Mouse (Mus musculus) hindbrain, embryonic 11.5 days (tissue): ENCODE results near the gene Zmym2. TPM values are rescaled to one million over a fixed set of nuclear protein-coding genes. Genes with fewer than 3 reads are reported as not detected.
"Not testable (repeated sequence)": the region's sequence is repeated elsewhere in the genome, so short reads cannot be mapped to it uniquely, and the experiment has no call there.

Source experiments
- ATAC-seq: fragments of 200-750 bp; cut with Nextera tagmentation; 2 replicates; pipeline ENCODE4 v1.8.0; 2017; ENCODE audit warnings: mild to moderate bottlenecking, moderate TSS enrichment, moderate library complexity; ENCODE audit not compliant: low FRiP score
- DNase-seq: peaks from one replicate; pipeline ENCODE4 v3.0.0-alpha.2; 2015; ENCODE audit warnings: low spot score
- H3K27ac ChIP-seq: fragments of 300-500 bp; sonication (generic); 2 replicates; pipeline ENCODE4 v1.5.1; 2014; ENCODE audit warnings: mild to moderate bottlenecking, low read depth, low read length
- H3K27me3 ChIP-seq: fragments of 300-500 bp; sonication (generic); 2 replicates; pipeline ENCODE4 v1.6.1; 2014; ENCODE audit warnings: mild to moderate bottlenecking, low read length, moderate library complexity, mixed read lengths; ENCODE audit not compliant: control insufficient read depth, insufficient read depth
- H3K36me3 ChIP-seq: fragments of 300-500 bp; sonication (generic); 2 replicates; pipeline ENCODE4 v1.6.1; 2014; ENCODE audit warnings: mild to moderate bottlenecking, low read length, moderate library complexity, mixed read lengths; ENCODE audit not compliant: control insufficient read depth, insufficient read depth
- H3K4me1 ChIP-seq: fragments of 300-500 bp; sonication (generic); replicated peaks from 2 replicates; pipeline ENCODE4 v1.6.1; 2014; ENCODE audit warnings: low read length, mixed read lengths; ENCODE audit not compliant: control insufficient read depth, insufficient read depth
- H3K4me2 ChIP-seq: fragments of 300-500 bp; sonication (generic); replicated peaks from 2 replicates; pipeline ENCODE4 v1.6.1; 2014; ENCODE audit warnings: mild to moderate bottlenecking, low read depth, low read length
- H3K4me3 ChIP-seq: fragments of 300-500 bp; sonication (generic); 2 replicates; pipeline ENCODE4 v1.5.1; 2014; ENCODE audit warnings: low read depth, low read length
- H3K9ac ChIP-seq: fragments of 300-500 bp; sonication (generic); 2 replicates; pipeline ENCODE4 v1.6.1; 2014; ENCODE audit warnings: low read depth, low read length
- H3K9me3 ChIP-seq: fragments of 300-500 bp; sonication (generic); 2 replicates; pipeline ENCODE4 v1.6.1; 2016; ENCODE audit warnings: low read length; ENCODE audit not compliant: control insufficient read depth
- WGBS: fragments of 180-500 bp; shearing (Covaris S2); extraction: QIAGEN DNeasy Blood & Tissue Kit; methylation state at CpG from one replicate; pipeline ENCODE4 v1.1.7; 2014; 5-methylcytosine and 5-hydroxymethylcytosine counted together
- polyA plus RNA-seq: library from polyadenylated mRNA; unstranded; fragments of >200 nt; fragmentation: Nextera tagmentation; extraction: Ambion mirVana; gene quantifications from 2 replicates; pipeline ENCODE4 v1.2.1, GENCODE M21; 2014

Zmym2 gene
- 60.1 and 74.4 TPM in 2 replicates for polyA plus RNA-seq

DNA sequence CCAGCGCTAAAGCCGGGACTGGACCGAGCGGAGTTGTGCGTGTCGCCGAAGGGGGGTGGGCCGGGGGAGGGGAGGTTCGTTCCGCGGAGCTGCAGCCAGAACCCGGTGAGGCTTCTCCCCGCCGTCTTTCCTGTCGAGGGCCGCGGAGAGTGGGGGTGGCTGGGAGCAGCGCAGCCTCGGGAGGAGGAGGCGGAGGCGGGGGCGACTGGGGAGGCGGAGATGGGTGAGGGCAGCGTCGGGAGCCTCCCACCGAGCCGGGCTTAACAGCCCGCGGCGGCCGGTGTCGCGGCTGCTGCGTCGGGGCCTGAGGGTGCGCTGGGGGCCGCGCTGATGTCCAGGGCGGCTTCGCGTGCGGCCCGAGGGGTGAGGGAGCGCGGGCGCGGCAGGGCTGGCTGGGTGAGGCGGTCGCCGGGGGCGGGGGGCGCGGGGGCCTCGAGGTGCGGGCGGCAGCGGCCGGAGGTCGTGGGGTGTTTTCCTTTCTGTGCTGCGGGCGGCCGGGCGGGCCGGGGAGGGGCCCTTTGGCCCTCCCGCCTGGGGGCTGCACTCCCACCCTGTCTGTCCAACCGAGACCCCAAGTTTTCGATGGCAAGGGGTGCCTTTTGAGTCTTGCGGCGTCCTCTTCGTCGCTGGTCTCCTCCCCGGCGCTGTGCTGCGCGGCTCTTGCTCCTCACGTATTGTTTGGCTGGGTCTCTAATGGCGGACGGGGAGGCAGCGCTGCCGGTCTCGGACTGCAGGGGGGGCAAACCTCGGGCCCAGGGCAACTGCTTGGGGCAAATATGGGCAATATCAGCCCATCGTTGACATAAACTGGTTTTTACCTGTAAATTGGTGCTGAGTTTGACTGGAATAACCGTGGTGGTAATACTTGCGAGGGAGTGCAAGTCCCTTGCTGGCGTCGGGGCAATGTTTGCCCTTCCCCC is at the start of gene Zmym2:
TSS of gene Zmym2 (plus strand) at position 60 of the 920 bp plus-strand sequence.
- H3K27ac ChIP-seq: peak within 1 kb of the TSS; percentile 99
- WGBS: under 1% methylated on average over 43 of the region's 87 CpGs
- DNase-seq (peak; percentile 81), ATAC-seq (peak; percentile 17)
- H3K4me2 ChIP-seq: peak within 1 kb of the TSS; percentile 56
- H3K4me3 ChIP-seq: peak within 1 kb of the TSS; percentile 84
- H3K27me3 ChIP-seq, H3K9me3 ChIP-seq, H3K36me3 ChIP-seq, H3K4me1 ChIP-seq: not testable (repeated sequence)
- H3K9ac ChIP-seq: peak within 1 kb of the TSS; percentile 93

DNA sequence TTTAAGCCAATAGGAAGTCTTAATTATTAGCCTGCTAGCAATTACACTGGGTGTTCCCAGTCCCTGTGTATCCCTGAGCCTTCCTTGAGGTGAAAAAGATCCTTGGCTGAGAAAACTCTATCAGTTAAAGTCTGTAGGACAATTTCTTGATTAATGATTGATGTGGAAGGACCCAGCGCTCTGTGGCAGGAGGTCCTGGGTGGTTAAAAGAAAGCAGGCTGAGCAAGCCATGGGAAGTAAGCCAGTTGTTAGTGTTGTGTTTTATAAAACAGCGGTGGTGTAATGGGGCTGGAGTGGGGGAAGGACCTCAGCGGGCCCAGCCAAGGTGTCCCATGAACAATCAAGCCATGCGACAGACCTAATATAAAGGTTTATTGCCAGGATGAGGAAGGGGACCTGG is 42.4 kb upstream of the Zmym2 start:
- H3K9me3 ChIP-seq: no peaks in the 10 kb centered on the region
- no peak overlapping the region for H3K4me3 ChIP-seq
- H3K4me2 ChIP-seq: no peak overlapping the region
- ATAC-seq (no peak), DNase-seq (no peak)
- no peak overlapping the region for H3K27ac ChIP-seq
- no peaks in the 10 kb centered on the region for H3K36me3 ChIP-seq
- no peaks in the 10 kb centered on the region for H3K4me1 ChIP-seq
- H3K27me3 ChIP-seq: no peaks in the 10 kb centered on the region
- H3K9ac ChIP-seq: no peak overlapping the region
- WGBS: 63% methylated on average over 4 of the region's 4 CpGs

DNA sequence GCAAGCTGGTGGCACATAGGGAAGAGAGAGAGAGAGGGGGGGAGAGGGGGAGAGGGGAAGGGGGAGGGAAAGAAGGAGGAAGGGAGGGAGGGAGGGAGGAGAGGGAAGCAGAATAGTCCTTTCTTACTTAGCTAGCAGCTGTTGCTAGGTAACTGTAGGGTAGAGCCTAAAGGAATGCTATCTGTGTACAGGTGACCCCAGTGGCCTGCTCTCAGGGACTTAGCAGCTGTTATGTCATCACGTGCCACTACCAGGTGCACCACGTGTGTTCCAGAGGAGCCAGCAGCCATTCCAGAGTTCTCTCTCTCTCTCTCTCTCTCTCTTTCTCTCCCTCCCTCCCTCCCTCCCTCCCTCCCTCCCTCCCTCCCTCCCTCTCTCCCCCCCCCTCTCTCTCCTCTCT is 41.9 kb upstream of the Zmym2 start:
- Histone ChIP-seq H3K4me3 (no peak overlapping the region), H3K27me3 (no peaks in the 10 kb centered on the region), H3K9me3 (no peaks in the 10 kb centered on the region), H3K4me1 (no peaks in the 10 kb centered on the region), H3K4me2 (no peak overlapping the region), H3K36me3 (no peaks in the 10 kb centered on the region), H3K27ac (no peak overlapping the region), H3K9ac (no peak overlapping the region)
- DNase-seq: peak; percentile 14
- ATAC-seq: no peak
- 15% methylated on average over 2 of the region's 2 CpGs for WGBS

- Histone ChIP-seq H3K4me2 (no peak overlapping the region), H3K27me3 (no peaks in the 10 kb centered on the region), H3K27ac (no peak overlapping the region), H3K9ac (no peak overlapping the region), H3K36me3 (no peaks in the 10 kb centered on the region), H3K4me3 (no peak overlapping the region), H3K9me3 (no peaks in the 10 kb centered on the region), H3K4me1 (no peaks in the 10 kb centered on the region)
- ATAC-seq (no peak), DNase-seq (no peak)
- 56% methylated on average over 2 of the region's 2 CpGs for WGBS
These were observed 38.1 kb upstream of the Zmym2 start for GRCm38 (mm10) chr14:56848322-56848721.

GRCm38 (mm10) chr14:56849681-56850080 is 36.8 kb upstream of the Zmym2 start:
- H3K27ac ChIP-seq: no peak overlapping the region
- no peak for DNase-seq
- ATAC-seq: no peak
- H3K4me3 ChIP-seq: no peak overlapping the region
- H3K4me2 ChIP-seq: no peak overlapping the region
- no peaks in the 10 kb centered on the region for H3K9me3 ChIP-seq
- no peaks in the 10 kb centered on the region for H3K36me3 ChIP-seq
- no peak overlapping the region for H3K9ac ChIP-seq
- no peaks in the 10 kb centered on the region for H3K27me3 ChIP-seq
- 77% methylated on average over 2 of the region's 2 CpGs for WGBS
- no peaks in the 10 kb centered on the region for H3K4me1 ChIP-seq

DNA sequence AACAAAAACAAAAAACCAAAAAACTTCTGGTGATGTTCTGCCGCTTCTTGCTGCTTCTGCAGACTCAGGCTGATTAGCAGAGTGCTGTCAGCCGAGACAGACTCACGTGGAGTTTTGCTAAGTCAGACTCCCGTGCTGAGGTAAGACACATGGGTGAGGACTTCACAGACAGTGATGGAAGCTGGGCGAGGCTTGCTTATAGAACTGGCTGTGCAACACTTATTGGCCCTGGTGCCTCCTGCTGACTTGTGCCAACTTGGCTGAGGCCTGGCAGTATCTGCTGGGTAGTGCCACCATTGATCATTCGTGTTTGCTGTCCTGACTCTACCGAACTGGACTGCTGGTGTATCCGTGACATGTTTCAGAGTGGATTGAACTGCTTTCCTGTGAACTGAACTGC is 22.4 kb upstream of the Zmym2 start:
- WGBS: 65% methylated on average over 8 of the region's 8 CpGs
- no peak overlapping the region for H3K9ac ChIP-seq
- no peaks in the 10 kb centered on the region for H3K36me3 ChIP-seq
- ATAC-seq: no peak
- H3K4me3 ChIP-seq: no peak overlapping the region
- no peak overlapping the region for H3K27ac ChIP-seq
- peaks cover 5% of the 10 kb centered on the region for H3K27me3 ChIP-seq
- no peaks in the 10 kb centered on the region for H3K4me1 ChIP-seq
- H3K4me2 ChIP-seq: no peak overlapping the region
- peak; percentile 6 for DNase-seq
- no peaks in the 10 kb centered on the region for H3K9me3 ChIP-seq

- H3K4me2 ChIP-seq: peak overlapping the region; percentile 63
- peak overlapping the region; percentile 33 for H3K4me3 ChIP-seq
- ATAC-seq: no peak
- H3K27ac ChIP-seq: no peak overlapping the region
- H3K9me3 ChIP-seq: no peaks in the 10 kb centered on the region
- 4% methylated on average over 13 of the region's 13 CpGs for WGBS
- H3K36me3 ChIP-seq: no peaks in the 10 kb centered on the region
- no peaks in the 10 kb centered on the region for H3K4me1 ChIP-seq
- peaks cover 5% of the 10 kb centered on the region for H3K27me3 ChIP-seq
- peak; percentile 24 for DNase-seq
- no peak overlapping the region for H3K9ac ChIP-seq
These were observed 21.8 kb upstream of the Zmym2 start for GRCm38 (mm10) chr14:56864641-56865040.

- peak overlapping the region; percentile 33 for H3K4me3 ChIP-seq
- DNase-seq: peak; percentile 36
- H3K27me3 ChIP-seq, H3K4me1 ChIP-seq, ATAC-seq, H3K9ac ChIP-seq, H3K36me3 ChIP-seq, H3K27ac ChIP-seq, H3K9me3 ChIP-seq: not testable (repeated sequence)
- H3K4me2 ChIP-seq: peak overlapping the region; percentile 63
- 4% methylated on average over 30 of the region's 30 CpGs for WGBS
These were observed 21.3 kb upstream of the Zmym2 start for GRCm38 (mm10) chr14:56865112-56865511.

DNA sequence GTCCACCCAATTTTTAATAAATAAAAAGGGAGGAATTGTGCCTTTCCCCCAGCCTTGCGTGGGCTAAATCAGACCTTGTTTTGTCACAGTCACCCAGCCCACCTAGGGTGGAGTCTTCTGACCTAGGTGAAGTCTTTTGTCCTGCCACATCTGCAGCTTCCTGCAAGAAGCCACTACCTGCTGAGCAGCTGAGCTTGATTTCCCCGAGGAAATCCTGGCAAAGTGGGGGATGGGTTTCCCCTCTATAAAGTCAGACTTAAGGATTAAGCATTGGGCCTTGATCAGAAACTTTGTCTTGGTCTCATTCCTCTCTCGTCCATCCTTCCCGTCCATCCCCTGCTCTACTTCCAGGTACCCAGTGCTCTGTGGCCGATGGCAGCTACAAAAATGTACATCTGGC is 12.9 kb upstream of the Zmym2 start:
- H3K4me3 ChIP-seq: no peak overlapping the region
- H3K36me3 ChIP-seq: no peaks in the 10 kb centered on the region
- H3K27me3 ChIP-seq: no peaks in the 10 kb centered on the region
- DNase-seq (no peak), ATAC-seq (no peak)
- WGBS: 83% methylated on average over 5 of the region's 5 CpGs
- H3K27ac ChIP-seq: no peak overlapping the region
- H3K4me2 ChIP-seq: no peak overlapping the region
- no peaks in the 10 kb centered on the region for H3K9me3 ChIP-seq
- H3K4me1 ChIP-seq: no peaks in the 10 kb centered on the region
- no peak overlapping the region for H3K9ac ChIP-seq
